Mouse (Mus musculus) macrophage (primary cell): ENCODE data around the gene Fancm. TPM values are rescaled to one million over a fixed set of nuclear protein-coding genes. Genes with fewer than 3 reads are reported as not detected.

Experiments
- polyA plus RNA-seq: library from polyadenylated mRNA; stranded (reverse); fragments of 250-400 nt; gene quantifications from 3 replicates; pipeline ENCODE4 v1.2.4, GENCODE M21; 2018; ENCODE audit warnings: inconsistent platforms

The Fancm gene
- polyA plus RNA-seq, 1 experiment from 2014 or later, result 5.2 TPM

Other genes starting within 250 kb of the Fancm start
- 1.1 to 1.8 TPM (median 1.5 TPM) in 3 replicates for gene Gm527, start 157.7 kb upstream of the Fancm start, polyA plus RNA-seq
- 8.7 to 11.9 TPM (median 8.8 TPM) in 3 replicates for gene Klhl28, start 110.1 kb upstream of the Fancm start, polyA plus RNA-seq
- 12.3 to 16.6 TPM (median 15.6 TPM) in 3 replicates for gene Togaram1, start 109.8 kb upstream of the Fancm start, polyA plus RNA-seq
- gene Prpf39, start 39.3 kb upstream of the Fancm start, polyA plus RNA-seq, result 15.7 to 24.7 TPM (median 24.3 TPM) in 3 replicates
- 40.8 to 95.0 TPM (median 60.5 TPM) in 3 replicates for gene Fkbp3, start 1.6 kb upstream of the Fancm start, polyA plus RNA-seq
- gene Mis18bp1, start 97.0 kb downstream of the Fancm start, polyA plus RNA-seq, result 3.4 to 8.1 TPM (median 5.5 TPM) in 3 replicates
- not detected in 3 replicates for gene Wdr20rt, start 149.9 kb downstream of the Fancm start, polyA plus RNA-seq